Mouse (Mus musculus): ENCODE results near the gene Gm5901. TPM values are rescaled to one million over a fixed set of nuclear protein-coding genes. Genes with fewer than 3 reads are reported as not detected.
"Not testable (repeated sequence)": the region's sequence is repeated elsewhere in the genome, so short reads cannot be mapped to it uniquely, and the experiment has no call there.

The Gm5901 gene
- polyA plus RNA-seq, 1 experiment from 2014 or later, result not detected

- not testable (repeated sequence) for H3K27me3 ChIP-seq; ATAC-seq (ENCODE audit: insufficient number of reproducible peaks, insufficient read depth, low FRiP score, low TSS enrichment, low read depth)
Measured at GRCm38 (mm10) chr7:105411874-105412632, 37.2 kb downstream of the Gm5901 start.

GRCm38 (mm10) chr7:105414385-105414784, 39.5 kb downstream of the Gm5901 start:
- Histone ChIP-seq H3K9ac (no peak overlapping the region), H3K4me3 (no peak overlapping the region), H3K4me1 (no peaks in the 10 kb centered on the region), H3K36me3 (no peaks in the 10 kb centered on the region), H3K4me2 (no peak overlapping the region), H3K9me3 (no peaks in the 10 kb centered on the region), H3K27ac (no peak overlapping the region), H3K27me3 (no peaks in the 10 kb centered on the region)
- no peak for ATAC-seq (ENCODE audit: insufficient number of reproducible peaks, insufficient read depth, low FRiP score, low TSS enrichment, low read depth)
- WGBS, result 57% methylated on average over 6 of the region's 6 CpGs

More at GRCm38 (mm10) chr7:105411874-105412632, 37.2 kb downstream of the Gm5901 start:
- not testable (repeated sequence) for H3K4me1 ChIP-seq, H3K4me3 ChIP-seq, H3K9me3 ChIP-seq, H3K9ac ChIP-seq, H3K27ac ChIP-seq, H3K36me3 ChIP-seq, H3K4me2 ChIP-seq
- WGBS, result 62% methylated on average over 8 of the region's 8 CpGs

GRCm38 (mm10) chr7:105416529-105416928, 41.7 kb downstream of the Gm5901 start:
- no peaks in the 10 kb centered on the region for H3K4me1 ChIP-seq
- H3K9ac ChIP-seq, result no peak overlapping the region
- H3K9me3 ChIP-seq, result no peaks in the 10 kb centered on the region
- no peak overlapping the region for H3K27ac ChIP-seq
- WGBS, result 92% methylated on average over 7 of the region's 7 CpGs
- ATAC-seq (ENCODE audit: insufficient number of reproducible peaks, insufficient read depth, low FRiP score, low TSS enrichment, low read depth), result no peak
- no peak overlapping the region for H3K4me2 ChIP-seq
- H3K36me3 ChIP-seq, result no peaks in the 10 kb centered on the region
- H3K27me3 ChIP-seq, result no peaks in the 10 kb centered on the region
- H3K4me3 ChIP-seq, result no peak overlapping the region

- no peak overlapping the region for H3K27ac ChIP-seq
- H3K4me3 ChIP-seq, result no peak overlapping the region
- no peak for ATAC-seq (ENCODE audit: insufficient number of reproducible peaks, insufficient read depth, low FRiP score, low TSS enrichment, low read depth)
- no peak overlapping the region for H3K9ac ChIP-seq
- H3K36me3 ChIP-seq, result no peaks in the 10 kb centered on the region
- WGBS, result 88% methylated on average over 5 of the region's 5 CpGs
- H3K4me2 ChIP-seq, result no peak overlapping the region
- no peaks in the 10 kb centered on the region for H3K4me1 ChIP-seq
- no peaks in the 10 kb centered on the region for H3K9me3 ChIP-seq
- H3K27me3 ChIP-seq, result 0 out of 2 replicates have a peak, but pooled peaks cover 2% of the 10 kb centered on the region
Measured at GRCm38 (mm10) chr7:105418106-105418505, 43.3 kb downstream of the Gm5901 start.

- Histone ChIP-seq H3K4me1 (peaks cover 6% of the 10 kb centered on the region), H3K27ac (no peak overlapping the region), H3K4me3 (no peak overlapping the region), H3K9ac (no peak overlapping the region), H3K9me3 (no peaks in the 10 kb centered on the region), H3K4me2 (no peak overlapping the region), H3K27me3 (peaks cover 30% of the 10 kb centered on the region), H3K36me3 (no peaks in the 10 kb centered on the region)
- no peak for ATAC-seq (ENCODE audit: insufficient number of reproducible peaks, insufficient read depth, low FRiP score, low TSS enrichment, low read depth)
- WGBS, result 54% methylated on average over 2 of the region's 2 CpGs
Measured at GRCm38 (mm10) chr7:105420903-105421302, 46.1 kb downstream of the Gm5901 start.

GRCm38 (mm10) chr7:105424368-105424767, 49.5 kb downstream of the Gm5901 start:
- Histone ChIP-seq H3K9me3 (no peaks in the 10 kb centered on the region), H3K9ac (no peak overlapping the region), H3K4me3 (no peak overlapping the region), H3K27ac (no peak overlapping the region), H3K4me2 (no peak overlapping the region), H3K27me3 (peaks cover 55% of the 10 kb centered on the region), H3K4me1 (peaks cover 9% of the 10 kb centered on the region), H3K36me3 (no peaks in the 10 kb centered on the region)
- ATAC-seq (ENCODE audit: insufficient number of reproducible peaks, insufficient read depth, low FRiP score, low TSS enrichment, low read depth), result no peak
- 25% methylated on average over 5 of the region's 5 CpGs for WGBS

GRCm38 (mm10) chr7:105425424-105426043, 50.7 kb downstream of the Gm5901 start, which contains the start of gene Cckbr:
Cckbr (plus strand) TSS chr7:105425731.
- Histone ChIP-seq H3K36me3 (no peaks in the 10 kb centered on the region), H3K4me2 (peak within 1 kb of the TSS; percentile 78), H3K9ac (peak within 1 kb of the TSS; percentile 36; the same call in 1 of the 2 replicates), H3K27me3 (peaks cover 59% of the 10 kb centered on the region), H3K4me3 (peak within 1 kb of the TSS; percentile 44), H3K4me1 (peaks cover 9% of the 10 kb centered on the region), H3K9me3 (no peaks in the 10 kb centered on the region), H3K27ac (no peak within 1 kb of the TSS)
- peak; percentile 68 for ATAC-seq (ENCODE audit: insufficient number of reproducible peaks, insufficient read depth, low FRiP score, low TSS enrichment, low read depth)
- 1% methylated on average over 31 of the region's 31 CpGs for WGBS

- Histone ChIP-seq H3K4me1 (peaks cover 9% of the 10 kb centered on the region), H3K27me3 (peaks cover 59% of the 10 kb centered on the region), H3K36me3 (no peaks in the 10 kb centered on the region), H3K4me3 (peak overlapping the region; percentile 44), H3K4me2 (peak overlapping the region; percentile 78), H3K9ac (peak overlapping the region; percentile 36; the same call in 1 of the 2 replicates), H3K9me3 (no peaks in the 10 kb centered on the region), H3K27ac (no peak overlapping the region)
- ATAC-seq (ENCODE audit: insufficient number of reproducible peaks, insufficient read depth, low FRiP score, low TSS enrichment, low read depth), result 0 out of 2 replicates have a peak, but pooled peaks have one; percentile 28
- WGBS, result 2% methylated on average over 11 of the region's 11 CpGs
Measured at GRCm38 (mm10) chr7:105426051-105426450, 51.2 kb downstream of the Gm5901 start.

Other genes with a start within 250 kb of the Gm5901 start
- gene Olfr683, start 228.0 kb upstream of the Gm5901 start, polyA plus RNA-seq (2015; fragmentation: Nextera tagmentation; extraction: Ambion mirVana), result 0.27 TPM in 1 of 2 replicates, not detected in the other
- gene Olfr684, start 211.4 kb upstream of the Gm5901 start, polyA plus RNA-seq (2015; fragmentation: Nextera tagmentation; extraction: Ambion mirVana), result not detected in 2 replicates
- 0.13 TPM in 1 of 2 replicates, not detected in the other for gene Olfr685, start 189.0 kb upstream of the Gm5901 start, polyA plus RNA-seq (2015; fragmentation: Nextera tagmentation; extraction: Ambion mirVana)
- not detected in 2 replicates for gene Olfr686, start 167.6 kb upstream of the Gm5901 start, polyA plus RNA-seq (2015; fragmentation: Nextera tagmentation; extraction: Ambion mirVana)
- gene Olfr688, start 86.9 kb upstream of the Gm5901 start, polyA plus RNA-seq (2015; fragmentation: Nextera tagmentation; extraction: Ambion mirVana), result not detected in 2 replicates
- gene Olfr689, start 63.9 kb upstream of the Gm5901 start, polyA plus RNA-seq (2015; fragmentation: Nextera tagmentation; extraction: Ambion mirVana), result 0.08 TPM in 1 of 2 replicates, not detected in the other
- not detected in 2 replicates for gene Olfr690, start 40.9 kb upstream of the Gm5901 start, polyA plus RNA-seq (2015; fragmentation: Nextera tagmentation; extraction: Ambion mirVana)
- gene Olfr691, start 32.8 kb upstream of the Gm5901 start, polyA plus RNA-seq (2015; fragmentation: Nextera tagmentation; extraction: Ambion mirVana), result 0.35 and 0.51 TPM in 2 replicates
- not detected in 2 replicates for gene Olfr692, start 6.8 kb upstream of the Gm5901 start, polyA plus RNA-seq (2015; fragmentation: Nextera tagmentation; extraction: Ambion mirVana)
- 41.8 and 48.3 TPM in 2 replicates for gene Fam160a2, start 25.0 kb downstream of the Gm5901 start, polyA plus RNA-seq (2015; fragmentation: Nextera tagmentation; extraction: Ambion mirVana)
- 0.10 TPM in 1 of 2 replicates, not detected in the other for gene Cnga4, start 29.5 kb downstream of the Gm5901 start, polyA plus RNA-seq (2015; fragmentation: Nextera tagmentation; extraction: Ambion mirVana)
- gene Cckbr, start 50.7 kb downstream of the Gm5901 start, polyA plus RNA-seq (2015; fragmentation: Nextera tagmentation; extraction: Ambion mirVana), result 0.48 and 0.52 TPM in 2 replicates
- gene Cavin3, start 107.3 kb downstream of the Gm5901 start, polyA plus RNA-seq (2015; fragmentation: Nextera tagmentation; extraction: Ambion mirVana), result 72.5 and 73.3 TPM in 2 replicates
- gene Smpd1, start 179.3 kb downstream of the Gm5901 start, polyA plus RNA-seq (2015; fragmentation: Nextera tagmentation; extraction: Ambion mirVana), result 36.7 and 37.1 TPM in 2 replicates
- gene Apbb1, start 206.6 kb downstream of the Gm5901 start, polyA plus RNA-seq (2015; fragmentation: Nextera tagmentation; extraction: Ambion mirVana), result 59.9 and 62.3 TPM in 2 replicates
- gene Hpx, start 225.1 kb downstream of the Gm5901 start, polyA plus RNA-seq (2015; fragmentation: Nextera tagmentation; extraction: Ambion mirVana), result 0.37 and 3.7 TPM in 2 replicates

All from embryonic facial prominence, embryonic 13.5 days (tissue).